In the genomic region with DNA sequence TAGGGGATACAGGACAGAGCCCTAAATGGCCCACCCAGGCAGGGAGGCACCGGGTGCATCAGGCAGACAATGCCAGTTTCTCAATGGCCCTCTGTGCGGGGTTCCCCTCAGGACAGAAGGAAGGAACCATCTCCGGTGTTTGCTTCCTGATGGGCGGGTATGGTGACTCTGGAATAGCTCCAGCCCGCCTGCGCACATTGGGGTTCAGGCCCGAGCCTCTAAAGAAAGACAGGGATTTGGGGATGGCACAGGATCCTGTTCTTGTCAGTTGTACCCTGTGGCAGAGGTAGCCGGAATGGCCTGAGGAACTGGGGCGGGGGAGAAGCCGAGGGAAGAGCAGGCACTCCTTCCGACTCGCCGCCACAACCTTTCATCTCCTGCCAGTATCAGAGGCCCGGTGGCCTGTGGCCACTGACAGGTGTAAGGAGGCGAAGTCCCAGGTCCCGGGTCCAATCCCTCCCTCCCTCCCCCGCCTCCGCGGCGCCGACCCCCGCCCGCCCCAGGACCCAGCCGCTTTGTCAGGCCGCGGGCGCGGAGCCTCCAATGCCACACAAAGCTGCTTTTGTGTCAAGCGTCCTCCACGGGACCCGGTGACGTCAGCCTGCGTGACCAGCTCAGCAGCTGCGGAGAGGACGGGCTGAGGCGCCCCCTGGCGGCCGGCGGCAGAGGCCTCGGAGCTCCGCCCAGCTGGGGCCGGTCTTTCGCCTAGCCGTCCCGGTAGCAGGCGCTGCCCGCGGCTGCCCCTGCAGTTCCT, we compare ENCODE assay signal across 8 mouse cellular contexts. TPM values are rescaled to one million over a fixed set of nuclear protein-coding genes. Genes with fewer than 3 reads are reported as not detected.
A peak's percentile ranks its signal among the peaks of the same experiment; 100 is the strongest.
DNase-seq lines count a peak whose midpoint lies in the region; ATAC-seq lines count a peak whose summit lies in the region.

No protein-coding gene starts in this region.

- peak overlapping the region; percentile 41 for H3K4me3 ChIP-seq in heart, embryonic 11.5 days (ENCODE audit: low read depth, low read length)
- H3K4me3 ChIP-seq in kidney, embryonic 16.5 days (ENCODE audit: low read length): peak overlapping the region; percentile 46
- H3K4me3 ChIP-seq in liver, embryonic 11.5 days (ENCODE audit: low read depth, low read length): peak overlapping the region; percentile 56
- H3K4me3 ChIP-seq in stomach, embryonic 14.5 days (ENCODE audit: low read depth, low read length): peak overlapping the region; percentile 27

- no peaks in the 10 kb centered on the region for H3K9me3 ChIP-seq in heart, embryonic 11.5 days (replicated peaks; ENCODE audit: control insufficient read depth, low read length)
- H3K9me3 ChIP-seq in kidney, embryonic 16.5 days (ENCODE audit: low read length): no peaks in the 10 kb centered on the region
- H3K9me3 ChIP-seq in liver, embryonic 11.5 days (ENCODE audit: control insufficient read depth, low read length): no peaks in the 10 kb centered on the region
- no peaks in the 10 kb centered on the region for H3K9me3 ChIP-seq in stomach, embryonic 14.5 days (ENCODE audit: control insufficient read depth, low read depth, low read length)

- peak; percentile 99 for DNase-seq in B cell, adult 2 months
- peak; percentile 99 for DNase-seq in brain, adult 2 months (ENCODE audit: low read depth, low spot score)
- DNase-seq in liver, embryonic 11.5 days (ENCODE audit: low spot score): peak; percentile 99
- DNase-seq in naive thymus-derived CD4-positive, alpha-beta T cell, adult 2 months (ENCODE audit: low read depth): peak; percentile 97

- H3K9ac ChIP-seq in heart, embryonic 11.5 days (ENCODE audit: low read depth, low read length): peak overlapping the region; percentile 75
- H3K9ac ChIP-seq in kidney, embryonic 16.5 days (replicated peaks; ENCODE audit: low read length): peak overlapping the region; percentile 77
- peak overlapping the region; percentile 68 for H3K9ac ChIP-seq in liver, embryonic 11.5 days (ENCODE audit: low read depth, low read length)
- H3K9ac ChIP-seq in stomach, embryonic 14.5 days (replicated peaks; ENCODE audit: low read depth, low read length): peak overlapping the region; percentile 55

- H3K4me2 ChIP-seq in heart, embryonic 11.5 days: peak overlapping the region; percentile 77
- peak overlapping the region; percentile 86 for H3K4me2 ChIP-seq in kidney, embryonic 16.5 days (replicated peaks; ENCODE audit: low read depth, low read length)
- H3K4me2 ChIP-seq in liver, embryonic 11.5 days: peak overlapping the region; percentile 87
- H3K4me2 ChIP-seq in stomach, embryonic 14.5 days (replicated peaks; ENCODE audit: low read depth, low read length): peak overlapping the region; percentile 72

- 9% methylated on average over 41 of the region's 48 CpGs for WGBS in heart, embryonic 11.5 days (ENCODE audit: insufficient replicate concordance)
- WGBS in kidney, embryonic 16.5 days: 5% methylated on average over 38 of the region's 48 CpGs
- 7% methylated on average over 44 of the region's 48 CpGs for WGBS in liver, embryonic 11.5 days
- WGBS in stomach, embryonic 14.5 days: 4% methylated on average over 48 of the region's 48 CpGs

- peaks cover 43% of the 10 kb centered on the region for H3K4me1 ChIP-seq in heart, embryonic 11.5 days (ENCODE audit: control insufficient read depth, insufficient read depth, low read length)
- H3K4me1 ChIP-seq in kidney, embryonic 16.5 days (ENCODE audit: insufficient read depth, low read length): peaks cover 42% of the 10 kb centered on the region
- peaks cover 29% of the 10 kb centered on the region for H3K4me1 ChIP-seq in liver, embryonic 11.5 days (replicated peaks; ENCODE audit: control insufficient read depth, insufficient read depth, low read length)
- peaks cover 29% of the 10 kb centered on the region; the same call in 1 of the 2 replicates for H3K4me1 ChIP-seq in stomach, embryonic 14.5 days (ENCODE audit: control insufficient read depth, insufficient read depth, low read length)

- H3K27ac ChIP-seq in heart, embryonic 11.5 days (ENCODE audit: low read depth, low read length): peak overlapping the region; percentile 93
- peak overlapping the region; percentile 95 for H3K27ac ChIP-seq in kidney, embryonic 16.5 days (ENCODE audit: low read length)
- H3K27ac ChIP-seq in liver, embryonic 11.5 days (ENCODE audit: low read depth, low read length): peak overlapping the region; percentile 70
- peak overlapping the region; percentile 92 for H3K27ac ChIP-seq in stomach, embryonic 14.5 days (ENCODE audit: low read length)

- H3K27me3 ChIP-seq in heart, embryonic 11.5 days (ENCODE audit: control insufficient read depth, insufficient read depth, low read length): 0 out of 2 replicates have a peak, but pooled peaks cover 2% of the 10 kb centered on the region
- no peaks in the 10 kb centered on the region for H3K27me3 ChIP-seq in kidney, embryonic 16.5 days (ENCODE audit: insufficient read depth, low read length)
- no peaks in the 10 kb centered on the region for H3K27me3 ChIP-seq in liver, embryonic 11.5 days (replicated peaks; ENCODE audit: control insufficient read depth, insufficient read depth, low read length)
- H3K27me3 ChIP-seq in stomach, embryonic 14.5 days (ENCODE audit: control insufficient read depth, insufficient read depth, low read length): no peaks in the 10 kb centered on the region

- H3K36me3 ChIP-seq in heart, embryonic 11.5 days (ENCODE audit: control insufficient read depth, insufficient read depth, low read length): peaks cover 20% of the 10 kb centered on the region
- H3K36me3 ChIP-seq in kidney, embryonic 16.5 days (ENCODE audit: insufficient read depth, low read length): peaks cover 33% of the 10 kb centered on the region
- H3K36me3 ChIP-seq in liver, embryonic 11.5 days (ENCODE audit: control insufficient read depth, insufficient read depth, low read length): peaks cover 24% of the 10 kb centered on the region
- H3K36me3 ChIP-seq in stomach, embryonic 14.5 days (ENCODE audit: control insufficient read depth, insufficient read depth, low read length): peaks cover 36% of the 10 kb centered on the region

- ATAC-seq in erythroblast, adult 5-6 weeks (replicated peaks; ENCODE audit: low FRiP score, poor library complexity, severe bottlenecking): peak; percentile 90
- peak; percentile 88 for ATAC-seq in heart, embryonic 11.5 days (replicated peaks; ENCODE audit: insufficient number of reproducible peaks, low FRiP score, low TSS enrichment)
- peak; percentile 94 for ATAC-seq in kidney, embryonic 16.5 days (ENCODE audit: low FRiP score, low TSS enrichment)
- peak; percentile 93 for ATAC-seq in liver, embryonic 11.5 days (replicated peaks; ENCODE audit: low FRiP score)
- peak; percentile 92 for ATAC-seq in stomach, embryonic 14.5 days (ENCODE audit: insufficient number of reproducible peaks, insufficient read depth, low FRiP score, low read depth)

RNA-seq across cellular contexts. Expression of gene Sema3b, which starts 3.3 kb away (rescaled TPM):
- total RNA-seq in erythroblast, adult 5-6 weeks (2015; ENCODE audit: low replicate concordance): not detected in 2 replicates
- total RNA-seq in erythroblast, adult 5-6 weeks (2017; ENCODE audit: low replicate concordance): not detected in 2 replicates
- polyA plus RNA-seq in heart, embryonic 11.5 days (2014; fragmentation: Nextera tagmentation; extraction: Ambion mirVana): 5.1 and 5.3 TPM in 2 replicates
- 31.3 TPM in 2 replicates for polyA plus RNA-seq in kidney, embryonic 16.5 days (2015; fragmentation: Nextera tagmentation; extraction: Ambion mirVana)
- 0.63 and 0.79 TPM in 2 replicates for polyA plus RNA-seq in liver, embryonic 11.5 days (2014; fragmentation: Nextera tagmentation; extraction: Ambion mirVana)
- 6.1 and 7.9 TPM in 2 replicates for polyA plus RNA-seq in stomach, embryonic 14.5 days (2014; fragmentation: Nextera tagmentation; extraction: Ambion mirVana)

RNA-seq across cellular contexts. Expression of gene Gnai2, which starts 22.8 kb away (rescaled TPM):
- total RNA-seq in erythroblast, adult 5-6 weeks (2015; ENCODE audit: low replicate concordance): 183 and 189 TPM in 2 replicates
- total RNA-seq in erythroblast, adult 5-6 weeks (2017; ENCODE audit: low replicate concordance): 162 and 183 TPM in 2 replicates
- polyA plus RNA-seq in heart, embryonic 11.5 days (2014; fragmentation: Nextera tagmentation; extraction: Ambion mirVana): 308 and 316 TPM in 2 replicates
- polyA plus RNA-seq in kidney, embryonic 16.5 days (2015; fragmentation: Nextera tagmentation; extraction: Ambion mirVana): 447 and 455 TPM in 2 replicates
- polyA plus RNA-seq in liver, embryonic 11.5 days (2014; fragmentation: Nextera tagmentation; extraction: Ambion mirVana): 217 and 233 TPM in 2 replicates
- 359 TPM in 2 replicates for polyA plus RNA-seq in stomach, embryonic 14.5 days (2014; fragmentation: Nextera tagmentation; extraction: Ambion mirVana)

RNA-seq across cellular contexts. Expression of gene Ifrd2, which starts 24.9 kb away (rescaled TPM):
- total RNA-seq in erythroblast, adult 5-6 weeks (2015; ENCODE audit: low replicate concordance): 207 and 270 TPM in 2 replicates
- total RNA-seq in erythroblast, adult 5-6 weeks (2017; ENCODE audit: low replicate concordance): 204 and 217 TPM in 2 replicates
- 57.5 and 59.1 TPM in 2 replicates for polyA plus RNA-seq in heart, embryonic 11.5 days (2014; fragmentation: Nextera tagmentation; extraction: Ambion mirVana)
- polyA plus RNA-seq in kidney, embryonic 16.5 days (2015; fragmentation: Nextera tagmentation; extraction: Ambion mirVana): 60.7 and 64.3 TPM in 2 replicates
- polyA plus RNA-seq in liver, embryonic 11.5 days (2014; fragmentation: Nextera tagmentation; extraction: Ambion mirVana): 219 and 230 TPM in 2 replicates
- polyA plus RNA-seq in stomach, embryonic 14.5 days (2014; fragmentation: Nextera tagmentation; extraction: Ambion mirVana): 54.0 and 61.1 TPM in 2 replicates

RNA-seq across cellular contexts. Expression of gene Hyal3, which starts 31.8 kb away (rescaled TPM):
- 2.3 and 2.9 TPM in 2 replicates for total RNA-seq in erythroblast, adult 5-6 weeks (2015; ENCODE audit: low replicate concordance)
- total RNA-seq in erythroblast, adult 5-6 weeks (2017; ENCODE audit: low replicate concordance): 1.1 and 1.4 TPM in 2 replicates
- polyA plus RNA-seq in heart, embryonic 11.5 days (2014; fragmentation: Nextera tagmentation; extraction: Ambion mirVana): 0.14 and 0.33 TPM in 2 replicates
- 1.3 and 1.6 TPM in 2 replicates for polyA plus RNA-seq in kidney, embryonic 16.5 days (2015; fragmentation: Nextera tagmentation; extraction: Ambion mirVana)
- 1.0 and 1.5 TPM in 2 replicates for polyA plus RNA-seq in liver, embryonic 11.5 days (2014; fragmentation: Nextera tagmentation; extraction: Ambion mirVana)
- polyA plus RNA-seq in stomach, embryonic 14.5 days (2014; fragmentation: Nextera tagmentation; extraction: Ambion mirVana): 1.0 and 1.4 TPM in 2 replicates

RNA-seq across cellular contexts. Expression of gene Naa80, which starts 33.7 kb away (rescaled TPM):
- total RNA-seq in erythroblast, adult 5-6 weeks (2015; ENCODE audit: low replicate concordance): 13.4 and 20.2 TPM in 2 replicates
- 9.5 and 17.9 TPM in 2 replicates for total RNA-seq in erythroblast, adult 5-6 weeks (2017; ENCODE audit: low replicate concordance)
- polyA plus RNA-seq in heart, embryonic 11.5 days (2014; fragmentation: Nextera tagmentation; extraction: Ambion mirVana): 12.2 and 15.2 TPM in 2 replicates
- 21.8 and 24.1 TPM in 2 replicates for polyA plus RNA-seq in kidney, embryonic 16.5 days (2015; fragmentation: Nextera tagmentation; extraction: Ambion mirVana)
- polyA plus RNA-seq in liver, embryonic 11.5 days (2014; fragmentation: Nextera tagmentation; extraction: Ambion mirVana): 20.5 and 20.7 TPM in 2 replicates
- polyA plus RNA-seq in stomach, embryonic 14.5 days (2014; fragmentation: Nextera tagmentation; extraction: Ambion mirVana): 17.3 and 19.9 TPM in 2 replicates

Comparison
In these comparisons a context has a peak if more than half of its experiments do, and no peak if none do; other contexts are left out.
1. Peak in every context shown above with its lines: DNase-seq, ATAC-seq, H3K4me3 ChIP-seq and H3K27ac ChIP-seq.